26 mouse cellular contexts compared by ENCODE assay signal in genomic region chr16:90427838-90428630, GRCm38 (mm10). TPM values are rescaled to one million over a fixed set of nuclear protein-coding genes. Genes with fewer than 3 reads are reported as not detected.
"Had no signal": no experiment of that assay in that cellular context is flagged by ENCODE, and none has a peak within 500 bp of the region (broad histone marks: within the 10 kb centered on the region; RNA-seq: fewer than 3 reads in every experiment).

No protein-coding gene starts in this region.

- H3K9ac ChIP-seq: heart, embryonic 13.5 days; heart, embryonic 15.5 days; hindbrain, embryonic 13.5 days; hindbrain, embryonic 15.5 days; intestine, embryonic 15.5 days; limb, embryonic 13.5 days; limb, embryonic 15.5 days; liver, embryonic 12.5 days; liver, embryonic 14.5 days had no signal

- H3K4me2 ChIP-seq: heart, embryonic 11.5 days; heart, embryonic 13.5 days; heart, embryonic 15.5 days; hindbrain, embryonic 13.5 days; hindbrain, embryonic 15.5 days; intestine, embryonic 15.5 days; limb, embryonic 13.5 days; limb, embryonic 15.5 days; liver, embryonic 12.5 days had no signal

- H3K9me3 ChIP-seq: heart, embryonic 15.5 days; hindbrain, embryonic 15.5 days; intestine, embryonic 15.5 days had no signal

- H3K27ac ChIP-seq: heart, adult 2 months; heart, embryonic 13.5 days; heart, embryonic 15.5 days; hindbrain, embryonic 13.5 days; hindbrain, embryonic 15.5 days; hindbrain, postnatal 0 days; intestine, embryonic 15.5 days; limb, embryonic 13.5 days; limb, embryonic 15.5 days; liver, embryonic 12.5 days; liver, embryonic 14.5 days had no signal

- H3K27me3 ChIP-seq: heart, embryonic 13.5 days; heart, embryonic 15.5 days; hindbrain, embryonic 13.5 days; hindbrain, embryonic 15.5 days; intestine, embryonic 15.5 days; limb, embryonic 13.5 days; limb, embryonic 15.5 days; liver, embryonic 12.5 days had no signal

- H3K4me3 ChIP-seq: heart, adult 2 months; heart, embryonic 13.5 days; heart, embryonic 15.5 days; hindbrain, embryonic 13.5 days; hindbrain, embryonic 15.5 days; intestine, embryonic 15.5 days; limb, embryonic 13.5 days; limb, embryonic 15.5 days; liver, embryonic 12.5 days had no signal

- ATAC-seq: hindbrain, postnatal 0 days; inflammation-experienced regulatory T-cells, adult 6 months; intestine, embryonic 15.5 days; intestine, postnatal 0 days; liver, embryonic 12.5 days had no signal

- DNase-seq: gastrocnemius, postnatal 14 days; gastrocnemius, postnatal 36 days; heart, adult 2 months; heart, postnatal 14 days; heart, postnatal 36 days; kidney, adult 18-20 months; kidney, adult 8-10 months; kidney, postnatal 10 days; kidney, postnatal 25 days; layer of hippocampus, adult 9-11 months; layer of hippocampus, postnatal 36 days; left cerebral cortex, postnatal 4 days had no signal

RNA-seq across cellular contexts. Expression of gene Hunk, which starts 42.2 kb away (rescaled TPM):
- total RNA-seq: hematopoietic stem cell, adult 5-6 weeks had no signal
